Mouse (Mus musculus) neural tube, embryonic 10.5 days (tissue): ENCODE measurements at regions not wholly inside any gene's neighbourhood (a gene's known extent, or its start where the extent isn't known, plus 50 kb on each side); places are given as distances from the start of the nearest gene placed in this dataset.

ENCODE experiments used
- DNase-seq: peaks from one replicate; pipeline ENCODE4 v3.0.0-alpha.2; 2017; ENCODE audit warnings: low spot score; ENCODE audit errors: extremely low spot score

GRCm38 (mm10) chr14:46220483-46220882, 158.7 kb upstream of the Gm15217 start:
- DNase-seq: no peak

- DNase-seq: no peak
Observed at GRCm38 (mm10) chr14:46221897-46222669, 157.1 kb upstream of the Gm15217 start.

GRCm38 (mm10) chr14:46223008-46223407, 156.2 kb upstream of the Gm15217 start:
- no peak for DNase-seq

DNA sequence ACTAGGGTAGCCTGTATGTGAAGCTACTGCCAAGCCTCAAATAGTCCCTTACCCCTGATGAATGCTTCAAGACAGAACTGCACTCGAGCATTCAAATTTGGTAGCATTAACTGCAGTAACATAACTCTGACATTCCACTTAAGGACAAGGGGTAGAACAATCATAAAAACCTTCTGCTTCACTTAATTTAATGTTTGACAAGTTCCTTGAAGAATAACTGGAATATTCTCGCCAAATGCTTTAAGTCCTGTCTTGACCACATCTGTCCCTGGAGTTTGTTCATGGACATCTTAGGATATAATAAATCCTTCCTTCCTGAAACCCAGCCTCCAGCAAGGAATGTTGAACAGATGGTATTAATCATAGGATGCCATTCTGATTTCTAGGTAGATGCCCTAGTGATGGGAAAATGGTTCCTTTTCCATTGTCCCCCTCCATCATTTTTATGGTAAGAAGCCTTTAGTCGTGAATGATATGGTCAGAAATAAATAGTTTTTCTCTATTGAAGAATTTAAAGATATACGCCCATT, 154.7 kb upstream of the Gm15217 start:
- DNase-seq: no peak

GRCm38 (mm10) chr14:46225851-46226608, 153.2 kb upstream of the Gm15217 start:
- DNase-seq: no peak

DNA sequence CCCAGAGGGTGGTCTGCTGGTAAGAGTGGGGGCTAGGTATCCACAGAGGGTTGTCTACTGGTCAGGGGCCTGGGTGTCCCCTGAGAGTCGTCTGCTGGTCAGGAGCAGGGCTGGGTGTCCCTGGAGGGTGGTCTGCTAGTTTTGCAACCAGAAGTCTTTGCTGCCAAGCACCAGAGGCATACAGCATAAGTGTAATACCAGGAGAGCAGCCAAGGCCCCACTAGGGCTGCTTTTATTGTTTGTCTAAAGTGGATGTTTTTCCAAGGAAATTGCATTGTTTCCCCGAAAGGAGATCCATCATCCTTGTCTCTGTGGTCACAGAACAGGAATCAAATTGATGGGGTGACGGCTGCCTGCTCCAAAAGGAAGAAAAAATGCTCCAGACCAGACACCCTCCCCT, 145.2 kb upstream of the Gm15217 start:
- no peak for DNase-seq

DNA sequence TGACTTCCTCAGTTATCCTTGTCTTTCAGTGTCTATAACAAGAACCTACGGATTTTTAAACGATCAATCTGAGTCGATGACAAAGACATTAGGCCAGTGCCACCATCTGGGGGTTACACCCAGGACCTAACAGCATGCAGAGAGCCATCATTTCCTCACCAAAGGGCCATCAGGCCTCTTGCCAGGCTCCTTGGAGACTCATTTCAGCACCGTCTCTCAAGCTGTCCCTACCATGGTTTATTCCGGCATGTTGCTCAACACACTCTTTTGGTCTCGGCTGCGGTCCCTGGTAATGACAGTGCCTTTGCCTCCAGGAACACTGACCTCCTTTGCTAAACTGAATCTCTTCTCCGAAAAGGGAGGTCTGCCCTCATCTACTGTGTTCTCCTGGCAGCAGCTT, 144.4 kb upstream of the Gm15217 start:
- DNase-seq: no peak

- no peak for DNase-seq
Observed at GRCm38 (mm10) chr14:46240046-46240800, 139.0 kb upstream of the Gm15217 start.

- DNase-seq: no peak
Observed at GRCm38 (mm10) chr14:46240896-46241295, 138.3 kb upstream of the Gm15217 start.

DNA sequence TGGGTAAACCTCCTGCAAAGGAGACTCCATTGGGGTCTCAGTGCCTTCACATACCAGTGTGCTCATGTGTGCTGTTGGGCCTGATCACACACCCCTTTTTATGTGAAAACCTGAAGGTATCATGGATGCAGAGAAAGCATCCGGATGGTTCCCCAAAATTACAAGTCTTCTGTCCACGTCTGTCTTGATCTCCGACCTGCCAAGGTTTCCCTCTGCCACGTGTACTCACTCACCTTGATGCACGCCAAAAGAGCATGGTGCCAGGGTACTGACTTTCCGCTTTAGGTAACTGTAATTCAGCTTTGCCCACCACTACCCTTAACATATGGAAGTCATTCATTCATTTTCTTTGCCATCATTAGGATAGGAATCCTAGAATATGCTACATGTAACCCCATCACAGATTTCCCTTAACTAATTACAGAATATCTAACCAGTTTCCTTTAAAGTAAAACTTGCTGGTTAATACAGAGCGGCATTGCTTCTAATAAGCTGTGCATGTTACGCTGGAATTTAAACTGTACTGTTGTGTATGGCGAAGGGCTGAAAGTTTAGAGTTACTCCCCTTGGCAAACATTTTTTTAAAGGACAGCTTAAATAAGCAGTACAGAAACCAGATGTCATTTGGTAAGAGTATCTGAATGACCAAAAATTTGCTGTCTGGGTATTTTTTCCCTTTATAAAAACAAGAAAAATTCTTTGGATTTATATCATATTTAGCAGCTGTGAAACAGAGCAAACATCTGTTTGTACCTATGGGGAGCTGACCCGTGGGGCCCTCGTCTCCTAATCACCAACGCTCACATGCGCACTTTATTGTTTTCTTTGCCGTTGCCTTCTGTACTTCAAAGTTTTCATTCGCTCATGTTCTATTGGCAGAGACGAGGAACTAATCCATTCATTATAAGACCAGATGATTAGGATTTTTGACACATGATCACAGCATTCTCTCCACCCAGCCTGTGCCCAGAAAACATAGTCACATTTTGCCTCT, 131.4 kb upstream of the Gm15217 start:
- no peak for DNase-seq

DNA sequence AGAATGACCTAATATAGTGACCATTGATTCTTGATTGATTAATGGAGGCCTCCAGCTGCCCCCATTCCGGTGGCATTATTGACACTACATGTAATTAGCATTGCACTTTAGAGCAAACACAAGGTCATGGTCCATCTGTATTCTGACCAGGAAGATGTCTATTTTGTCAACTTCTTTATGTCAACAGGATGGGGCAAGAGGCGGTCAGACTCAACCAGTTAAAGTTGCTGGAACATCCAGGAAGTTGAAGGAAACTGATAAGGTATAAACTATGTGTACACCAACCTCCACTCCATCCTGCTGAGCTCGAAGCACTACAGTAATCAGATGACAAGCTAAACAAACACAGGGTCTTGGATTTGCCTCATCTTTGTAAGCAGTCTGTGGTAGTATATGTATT, 130.1 kb upstream of the Gm15217 start:
- DNase-seq: no peak

DNA sequence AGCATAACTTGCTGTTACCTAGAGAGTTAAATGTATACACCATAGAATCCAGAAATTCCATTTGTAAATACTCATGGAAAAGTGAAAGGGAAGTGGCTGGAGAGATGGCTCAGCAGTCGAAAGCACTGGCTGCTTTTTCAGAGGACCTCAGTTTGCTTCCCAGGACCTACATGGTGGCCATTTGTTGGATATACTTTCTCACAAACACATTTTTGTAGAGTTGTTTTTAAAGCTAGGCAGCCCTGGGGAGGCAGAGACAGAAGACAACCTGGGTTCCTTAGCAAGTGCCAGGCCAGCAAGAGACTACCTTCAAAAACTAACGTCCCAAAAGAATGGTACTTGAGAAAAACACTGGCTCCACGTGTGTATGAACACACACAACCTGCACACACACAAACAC, 124.0 kb upstream of the Gm15217 start:
- DNase-seq: no peak

DNA sequence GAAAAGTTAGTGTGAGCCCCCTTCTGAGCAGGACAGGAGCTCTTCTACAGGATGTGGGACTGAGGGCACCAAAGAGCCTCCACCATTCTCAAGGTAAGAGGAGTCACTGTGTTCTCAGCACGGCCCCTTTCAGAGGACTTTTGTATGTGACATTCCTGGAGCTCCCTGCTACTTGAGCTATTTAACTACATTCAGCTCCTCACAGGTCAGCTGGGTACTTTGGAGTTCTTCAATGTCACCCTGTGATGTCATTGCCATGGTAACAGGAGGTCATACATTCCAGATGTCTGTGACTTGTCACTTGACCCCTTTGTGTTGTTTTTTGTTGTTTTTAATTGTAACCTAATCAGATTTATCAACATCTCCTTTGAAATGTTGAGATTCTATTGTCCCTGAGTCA, 122.9 kb upstream of the Gm15217 start:
- no peak for DNase-seq

GRCm38 (mm10) chr14:46257311-46257710, 121.9 kb upstream of the Gm15217 start:
- DNase-seq: no peak

- no peak for DNase-seq
Observed at GRCm38 (mm10) chr14:46258551-46258950, 120.7 kb upstream of the Gm15217 start.

DNA sequence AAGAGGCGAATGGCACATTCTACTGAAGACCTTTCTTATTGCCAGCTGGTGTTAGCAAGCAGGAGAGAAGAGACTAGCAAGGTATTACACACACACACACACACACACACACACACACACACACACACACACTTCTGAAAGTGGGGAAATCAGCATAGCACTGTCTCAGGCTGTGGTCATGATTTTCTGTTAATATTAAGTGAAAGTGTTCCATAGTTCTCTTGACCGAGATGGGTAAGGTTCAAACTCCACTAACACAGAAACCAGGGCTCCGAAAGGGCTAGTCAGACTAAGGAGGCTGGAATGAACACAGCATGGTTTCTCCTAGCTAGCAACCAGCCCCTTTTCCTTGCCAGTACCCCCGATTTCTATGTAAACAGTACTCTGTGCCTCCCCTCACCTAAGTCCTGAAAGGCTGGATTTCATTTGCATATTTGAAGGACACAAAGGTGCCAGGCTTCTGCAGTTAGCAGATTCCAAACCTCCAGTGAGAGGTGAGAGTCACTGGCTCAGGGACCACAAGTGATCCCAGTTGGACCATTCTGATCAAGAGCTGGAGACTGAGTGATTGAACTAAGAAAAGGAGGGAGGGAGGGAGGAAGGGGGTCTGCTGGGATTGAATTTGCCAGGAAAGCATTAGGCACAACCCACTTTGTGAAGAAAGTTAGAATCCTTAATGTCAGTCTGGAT, 118.8 kb upstream of the Gm15217 start:
- no peak for DNase-seq

DNA sequence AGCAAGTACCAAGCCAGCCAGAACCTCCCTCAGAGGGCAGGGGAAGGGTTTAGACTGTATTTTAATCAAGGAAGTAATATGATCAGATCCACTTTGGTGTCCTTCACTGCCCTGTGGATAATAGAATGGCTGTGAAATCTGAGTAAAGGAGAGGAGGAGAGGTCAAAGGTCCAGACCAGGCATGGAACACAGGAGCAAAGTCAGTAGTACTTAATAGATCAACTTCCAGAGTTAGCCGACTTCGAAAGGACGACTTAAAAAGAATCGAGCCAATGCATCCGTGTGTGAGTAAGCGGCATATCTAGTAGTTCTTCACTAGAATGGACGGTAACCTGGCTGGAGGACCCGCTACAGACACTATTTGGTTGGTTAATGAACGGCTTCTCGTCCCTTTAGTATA, 103.8 kb upstream of the Gm15217 start:
- no peak for DNase-seq

DNA sequence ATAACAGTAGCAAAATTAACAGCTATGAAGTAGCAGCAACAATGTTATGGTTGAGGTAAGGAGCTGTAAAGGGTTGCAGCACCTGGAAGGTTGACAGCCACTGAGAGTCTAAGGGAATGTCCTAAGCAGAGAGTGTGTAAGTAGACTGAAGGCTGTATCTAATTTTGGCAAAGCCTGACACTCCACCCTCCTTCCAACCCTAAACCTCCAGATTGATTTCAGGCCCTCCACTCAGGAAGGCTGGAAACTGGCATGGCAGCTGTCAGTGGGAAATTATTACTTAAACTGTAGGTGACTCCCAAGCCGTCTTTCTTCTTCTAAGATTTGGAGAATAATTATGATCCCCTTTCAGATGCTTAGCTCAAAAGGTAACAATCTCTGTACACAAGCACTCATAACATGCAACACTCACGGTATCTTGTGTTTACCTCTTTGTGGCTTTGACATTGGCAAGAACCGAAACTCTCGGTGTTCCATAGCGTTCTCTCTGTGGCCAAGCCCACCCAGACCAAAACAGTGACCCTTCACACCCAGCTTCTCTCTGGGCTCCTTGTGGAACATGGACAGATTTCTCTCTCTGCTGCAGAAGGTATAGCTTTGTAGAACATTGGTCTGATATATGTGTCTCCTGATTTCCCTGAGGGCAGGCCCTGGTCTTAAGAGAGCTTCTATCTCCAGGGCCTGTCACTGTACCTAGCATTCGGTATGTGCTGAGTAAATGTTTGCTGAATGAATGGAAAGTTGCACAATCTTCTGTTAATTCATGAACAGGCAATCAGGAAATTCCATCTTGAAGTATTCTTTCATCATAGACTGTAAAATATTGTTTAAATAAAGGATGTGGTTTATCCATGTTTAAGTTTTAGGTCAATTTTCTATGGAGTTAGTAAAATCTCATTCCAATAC, 102.0 kb upstream of the Gm15217 start:
- no peak for DNase-seq
